25 mouse cellular contexts compared by ENCODE assay signal in the genomic region with DNA sequence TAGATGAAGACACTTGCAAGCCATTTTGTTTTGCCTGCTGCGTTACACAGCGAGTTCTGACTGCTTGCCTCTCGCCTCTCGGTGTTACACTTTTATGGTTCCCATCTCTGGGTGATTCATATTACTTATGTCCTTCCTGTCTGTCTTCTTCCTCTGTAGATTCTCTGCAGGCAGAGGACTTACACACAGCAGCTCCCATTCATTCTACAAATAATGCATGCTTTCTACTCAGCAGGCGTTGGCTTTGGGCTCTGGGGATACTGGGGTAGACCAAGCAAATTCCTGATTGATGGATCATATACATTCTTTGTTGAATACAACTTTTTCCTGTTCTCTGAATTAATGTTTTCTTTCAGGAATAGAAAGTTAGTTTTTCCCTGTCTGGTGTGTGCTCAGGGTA.
"Had no signal": no experiment of that assay in that cellular context is flagged by ENCODE, and none has a peak within 500 bp of the region (broad histone marks: within the 10 kb centered on the region; RNA-seq: fewer than 3 reads in every experiment).

No protein-coding gene starts in this region.

- H3K9ac ChIP-seq: heart, embryonic 12.5 days; hindbrain, embryonic 12.5 days; hindbrain, embryonic 15.5 days; kidney, embryonic 15.5 days; limb, embryonic 13.5 days; limb, embryonic 15.5 days; liver, embryonic 12.5 days; liver, embryonic 14.5 days had no signal

- H3K4me1 ChIP-seq: heart, embryonic 12.5 days; hindbrain, embryonic 12.5 days; hindbrain, embryonic 15.5 days; limb, embryonic 15.5 days; liver, embryonic 12.5 days had no signal

- H3K36me3 ChIP-seq: heart, embryonic 12.5 days; hindbrain, embryonic 10.5 days; hindbrain, embryonic 12.5 days; hindbrain, embryonic 15.5 days; kidney, embryonic 15.5 days; limb, embryonic 13.5 days; limb, embryonic 15.5 days; liver, embryonic 12.5 days had no signal

- H3K4me3 ChIP-seq: heart, adult 2 months; heart, embryonic 12.5 days; hindbrain, embryonic 10.5 days; hindbrain, embryonic 12.5 days; hindbrain, embryonic 15.5 days; kidney, embryonic 15.5 days; limb, embryonic 13.5 days; limb, embryonic 15.5 days; liver, embryonic 12.5 days had no signal

- ATAC-seq: hindbrain, postnatal 0 days; intestine, embryonic 16.5 days; liver, embryonic 12.5 days had no signal

- DNase-seq: gastrocnemius, postnatal 14 days; gastrocnemius, postnatal 36 days; heart, adult 11 months; heart, adult 2 months; heart, postnatal 10 days; heart, postnatal 4 days; kidney, adult 11 months; kidney, adult 2 months; kidney, adult 9 months; kidney, postnatal 14 days; kidney, postnatal 36 days; layer of hippocampus, postnatal 36 days; left cerebral cortex, postnatal 4 days had no signal

- H3K9me3 ChIP-seq: heart, embryonic 12.5 days; hindbrain, embryonic 10.5 days; hindbrain, embryonic 12.5 days; hindbrain, embryonic 15.5 days; kidney, embryonic 15.5 days; limb, embryonic 13.5 days; limb, embryonic 15.5 days; liver, embryonic 12.5 days had no signal

- H3K4me2 ChIP-seq: heart, embryonic 12.5 days; hindbrain, embryonic 12.5 days; hindbrain, embryonic 15.5 days; kidney, embryonic 15.5 days; limb, embryonic 13.5 days; limb, embryonic 15.5 days; liver, embryonic 12.5 days had no signal

- H3K27ac ChIP-seq: heart, adult 2 months; hindbrain, embryonic 10.5 days; hindbrain, embryonic 12.5 days; hindbrain, embryonic 15.5 days; hindbrain, postnatal 0 days; kidney, embryonic 15.5 days; kidney, postnatal 0 days; limb, embryonic 13.5 days; limb, embryonic 15.5 days; liver, embryonic 12.5 days; liver, embryonic 14.5 days had no signal

- H3K27me3 ChIP-seq: heart, embryonic 12.5 days; hindbrain, embryonic 12.5 days; hindbrain, embryonic 15.5 days; kidney, embryonic 15.5 days; limb, embryonic 13.5 days; limb, embryonic 15.5 days; liver, embryonic 12.5 days had no signal
